Mouse (Mus musculus) hindbrain, embryonic 13.5 days (tissue): ENCODE results near the gene Atp2c2. TPM values are rescaled to one million over a fixed set of nuclear protein-coding genes. Genes with fewer than 3 reads are reported as not detected.

Experiments used
- ATAC-seq: fragments of 200-750 bp; cut with Nextera tagmentation; 2 replicates; pipeline ENCODE4 v1.8.0; 2017; ENCODE audit warnings: moderate TSS enrichment; ENCODE audit not compliant: low FRiP score
- H3K27ac ChIP-seq: fragments of 300-500 bp; sonication (generic); 2 replicates; pipeline ENCODE4 v1.5.1; 2015; ENCODE audit warnings: inconsistent platforms, mild to moderate bottlenecking, moderate library complexity
- H3K27me3 ChIP-seq: fragments of 300-500 bp; sonication (generic); 2 replicates; pipeline ENCODE4 v1.6.1; 2015; ENCODE audit warnings: mild to moderate bottlenecking, inconsistent platforms
- H3K36me3 ChIP-seq: fragments of 300-500 bp; sonication (generic); 2 replicates; pipeline ENCODE4 v1.6.1; 2015; ENCODE audit warnings: mild to moderate bottlenecking, inconsistent platforms
- H3K4me1 ChIP-seq: fragments of 300-500 bp; sonication (generic); replicated peaks from 2 replicates; pipeline ENCODE4 v1.6.1; 2015; ENCODE audit warnings: inconsistent platforms
- H3K4me2 ChIP-seq: fragments of 300-500 bp; sonication (generic); 2 replicates; pipeline ENCODE4 v1.6.1; 2015; ENCODE audit warnings: inconsistent platforms, mild to moderate bottlenecking, moderate library complexity
- H3K4me3 ChIP-seq: fragments of 300-500 bp; sonication (generic); 2 replicates; pipeline ENCODE4 v1.5.1; 2015; ENCODE audit warnings: mild to moderate bottlenecking, inconsistent platforms
- H3K9ac ChIP-seq: fragments of 300-500 bp; sonication (generic); 2 replicates; pipeline ENCODE4 v1.6.1; 2015; ENCODE audit warnings: mild to moderate bottlenecking, inconsistent platforms
- H3K9me3 ChIP-seq: fragments of 300-500 bp; sonication (generic); 2 replicates; pipeline ENCODE4 v1.6.1; 2016; ENCODE audit warnings: inconsistent platforms
- WGBS: fragments of 180-500 bp; shearing (Covaris S2); methylation state at CpG from one replicate; pipeline ENCODE4 v1.1.7; 2015; 5-methylcytosine and 5-hydroxymethylcytosine counted together
- polyA plus RNA-seq: library from polyadenylated mRNA; unstranded; fragments of >200 nt; fragmentation: Nextera tagmentation; extraction: Ambion mirVana; gene quantifications from 2 replicates; pipeline ENCODE4 v1.2.1, GENCODE M21; 2015

Atp2c2 gene
- polyA plus RNA-seq: 0.21 TPM in 1 of 2 replicates, not detected in the other

DNA sequence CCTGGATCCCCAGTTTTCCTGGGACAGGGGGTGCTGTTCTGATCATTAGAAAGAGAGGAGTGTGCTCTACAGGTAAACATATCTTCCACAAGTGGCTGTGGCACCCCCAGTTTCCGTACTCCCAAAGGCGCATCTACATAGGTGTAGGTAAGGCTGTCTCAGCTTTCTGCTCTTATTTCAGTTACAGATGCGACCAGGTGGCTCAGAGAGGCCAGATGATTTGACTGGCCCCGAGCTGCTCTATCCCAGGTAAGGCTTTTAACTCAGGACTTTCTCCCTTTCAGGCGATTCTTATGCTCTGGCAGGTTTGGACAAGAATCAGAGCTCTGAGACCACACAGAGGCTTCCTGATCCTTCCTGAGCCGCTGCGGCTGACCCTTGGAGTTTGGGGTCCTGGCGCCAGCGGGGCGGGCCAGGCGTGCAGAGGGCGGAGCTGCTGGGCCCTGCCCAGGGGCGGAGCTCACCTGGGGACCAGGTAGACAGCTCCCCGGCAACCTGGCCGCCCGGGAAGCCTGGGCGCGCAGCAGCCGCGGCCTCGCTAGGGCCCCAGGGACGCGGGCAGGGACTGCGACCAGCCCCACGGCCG lies at the start of gene Atp2c2:
TSS of gene Atp2c2 (plus strand) at position 461 of the 586 bp plus-strand sequence.
- no peak within 1 kb of the TSS for H3K4me3 ChIP-seq
- H3K9me3 ChIP-seq: no peaks in the 10 kb centered on the region
- ATAC-seq: no peak
- H3K4me2 ChIP-seq: no peak within 1 kb of the TSS
- H3K27ac ChIP-seq: no peak within 1 kb of the TSS
- 0 out of 2 replicates have a peak within 1 kb of the TSS, but pooled peaks have one; percentile 24 for H3K9ac ChIP-seq
- no peaks in the 10 kb centered on the region for H3K36me3 ChIP-seq
- peaks cover 9% of the 10 kb centered on the region for H3K4me1 ChIP-seq
- peaks cover 54% of the 10 kb centered on the region for H3K27me3 ChIP-seq
- WGBS: 4% methylated on average over 26 of the region's 26 CpGs

DNA sequence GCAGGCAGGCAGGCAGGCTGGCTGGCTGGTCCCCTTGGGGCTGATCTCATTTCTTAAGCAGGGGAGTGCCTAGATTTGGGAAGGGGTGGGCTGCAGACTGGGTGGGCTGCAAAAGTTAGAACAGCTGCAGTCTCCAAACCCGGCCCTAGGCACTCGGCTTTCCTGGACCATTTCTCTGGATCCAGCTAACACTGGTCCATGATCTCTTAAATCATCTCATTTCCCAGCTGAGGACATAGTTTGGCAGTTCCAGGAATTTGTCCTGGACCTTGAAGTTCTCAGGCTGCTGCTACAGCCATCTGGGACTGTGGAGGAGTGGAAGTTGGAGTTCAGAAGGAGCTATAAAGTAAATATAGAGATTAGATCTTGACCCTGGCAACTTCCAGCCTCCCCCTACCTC lies 48.5 kb upstream of the Atp2c2 start:
- no peak overlapping the region for H3K4me2 ChIP-seq
- H3K36me3 ChIP-seq: no peaks in the 10 kb centered on the region
- H3K27me3 ChIP-seq: peaks cover 6% of the 10 kb centered on the region; the same call in 1 of the 2 replicates
- no peak overlapping the region for H3K27ac ChIP-seq
- H3K9me3 ChIP-seq: no peaks in the 10 kb centered on the region
- H3K4me3 ChIP-seq: no peak overlapping the region
- H3K4me1 ChIP-seq: peaks cover 9% of the 10 kb centered on the region
- WGBS: 67% methylated on average over 2 of the region's 2 CpGs
- ATAC-seq: no peak
- H3K9ac ChIP-seq: no peak overlapping the region

DNA sequence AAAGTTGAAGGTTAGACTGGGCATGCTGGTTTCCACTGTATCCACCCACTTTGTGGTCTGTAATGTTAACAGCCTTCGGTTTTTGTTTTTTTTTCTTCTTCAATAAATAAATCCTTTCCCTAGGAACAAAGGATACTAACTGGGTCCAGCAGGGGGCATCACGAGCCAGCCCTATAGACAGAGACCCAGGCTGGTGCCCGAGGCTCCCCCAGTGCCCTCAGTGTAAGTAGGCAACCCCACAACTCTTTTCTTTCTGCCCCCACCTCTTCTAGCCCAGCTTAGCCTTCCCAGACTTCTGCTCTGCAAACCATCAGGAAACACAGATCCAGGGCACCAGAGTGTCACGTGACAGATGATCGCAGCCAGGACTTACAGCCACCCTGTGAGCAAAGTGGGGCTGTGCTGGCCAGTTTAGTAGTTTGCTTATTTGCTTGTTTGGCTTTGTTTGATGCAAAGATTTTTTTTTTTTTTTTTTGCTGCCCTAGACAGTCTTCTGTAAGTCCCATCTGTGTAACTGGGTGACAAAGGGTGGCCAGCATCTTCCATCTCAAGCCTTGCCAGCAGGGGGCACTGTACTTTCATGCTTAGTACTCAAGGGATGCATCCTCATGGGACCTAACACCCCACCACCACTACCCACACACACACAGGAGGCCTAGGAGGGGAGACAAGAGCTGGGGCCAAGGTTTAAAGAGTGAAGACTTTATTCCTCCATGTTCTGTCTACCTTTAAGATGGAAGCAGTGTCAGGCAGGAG lies 42.9 kb upstream of the Atp2c2 start:
- peaks cover 19% of the 10 kb centered on the region for H3K4me1 ChIP-seq
- no peak overlapping the region for H3K9ac ChIP-seq
- H3K36me3 ChIP-seq: no peaks in the 10 kb centered on the region
- WGBS: 66% methylated on average over 5 of the region's 5 CpGs
- no peak overlapping the region for H3K27ac ChIP-seq
- peaks cover 3% of the 10 kb centered on the region; the same call in 1 of the 2 replicates for H3K27me3 ChIP-seq
- H3K4me2 ChIP-seq: no peak overlapping the region
- ATAC-seq: no peak
- no peaks in the 10 kb centered on the region for H3K9me3 ChIP-seq
- no peak overlapping the region for H3K4me3 ChIP-seq

DNA sequence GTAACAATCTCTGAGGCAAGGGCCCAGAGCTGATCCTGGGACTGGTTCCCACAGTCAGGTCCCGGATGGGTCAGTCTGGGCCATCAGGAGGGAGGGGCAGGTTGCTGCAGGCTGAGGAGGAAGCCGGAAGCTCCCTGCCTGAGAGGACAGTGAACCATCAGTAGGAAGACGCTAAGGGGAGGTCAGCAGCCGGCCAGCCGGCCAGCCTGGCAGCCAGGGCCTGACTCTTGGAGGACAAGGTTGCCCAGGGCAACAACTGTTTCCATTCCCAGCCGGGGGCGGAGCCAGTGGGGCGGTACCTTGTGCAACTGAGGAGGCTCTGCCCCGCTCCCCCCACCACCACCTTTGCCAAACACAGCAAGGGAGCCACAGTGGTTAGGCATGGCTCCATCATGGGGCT lies 38.7 kb upstream of the Atp2c2 start:
- 0 out of 2 replicates have a peak, but pooled peaks cover 9% of the 10 kb centered on the region for H3K27me3 ChIP-seq
- H3K27ac ChIP-seq: 0 out of 2 replicates have a peak overlapping the region, but pooled peaks have one; percentile 30
- 5% methylated on average over 9 of the region's 9 CpGs for WGBS
- no peak overlapping the region for H3K4me3 ChIP-seq
- H3K9ac ChIP-seq: no peak overlapping the region
- ATAC-seq: 0 out of 2 replicates have a peak, but pooled peaks have one; percentile 59
- no peaks in the 10 kb centered on the region for H3K36me3 ChIP-seq
- peaks cover 13% of the 10 kb centered on the region for H3K4me1 ChIP-seq
- no peak overlapping the region for H3K4me2 ChIP-seq
- H3K9me3 ChIP-seq: no peaks in the 10 kb centered on the region

DNA sequence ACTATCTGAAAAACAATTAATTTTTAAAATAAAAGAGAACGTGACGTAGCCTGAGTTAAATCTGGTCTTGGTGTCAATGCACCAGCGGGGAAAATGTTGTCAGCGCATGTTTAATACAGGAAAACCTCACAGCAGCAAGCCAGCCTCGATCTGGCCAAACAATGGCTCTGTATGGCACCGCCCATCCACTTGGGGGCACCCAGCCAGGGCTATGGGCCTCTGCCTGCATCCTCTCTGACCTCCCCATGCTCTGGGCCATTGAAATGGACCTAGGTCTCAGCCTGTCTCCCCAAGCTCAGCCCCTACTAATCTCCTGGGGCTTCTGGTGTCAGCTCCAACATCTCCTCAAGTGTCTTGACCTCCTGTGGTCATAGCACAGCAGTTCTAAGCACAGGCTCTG lies 37.9 kb upstream of the Atp2c2 start:
- Histone ChIP-seq H3K4me2 (no peak overlapping the region), H3K27ac (no peak overlapping the region), H3K36me3 (no peaks in the 10 kb centered on the region), H3K9ac (no peak overlapping the region), H3K27me3 (peaks cover 12% of the 10 kb centered on the region; the same call in 1 of the 2 replicates), H3K4me1 (peaks cover 15% of the 10 kb centered on the region), H3K9me3 (no peaks in the 10 kb centered on the region), H3K4me3 (no peak overlapping the region)
- WGBS: 63% methylated on average over 6 of the region's 6 CpGs
- no peak for ATAC-seq

DNA sequence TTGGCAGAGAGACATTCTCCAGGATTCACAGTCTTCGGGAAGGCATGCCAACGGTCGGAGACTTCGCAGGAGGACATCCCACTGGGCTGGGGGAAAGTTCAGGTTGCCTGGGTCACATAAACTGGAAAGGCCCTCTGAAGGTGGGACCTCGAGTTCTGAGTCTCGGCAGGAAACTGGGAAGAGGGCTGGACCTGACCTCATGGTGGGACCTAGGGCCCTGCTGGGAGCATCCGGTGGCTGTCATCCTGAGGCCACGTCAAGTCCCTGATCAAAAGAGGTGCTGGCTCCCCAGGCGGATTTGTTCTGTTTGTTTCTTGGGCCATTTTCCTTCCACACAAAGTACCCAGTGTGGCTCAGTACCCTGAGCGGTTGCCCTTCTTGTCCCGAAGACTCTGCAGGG lies 36.4 kb upstream of the Atp2c2 start:
- Histone ChIP-seq H3K27me3 (peaks cover 12% of the 10 kb centered on the region; the same call in 1 of the 2 replicates), H3K27ac (no peak overlapping the region), H3K4me3 (no peak overlapping the region), H3K9me3 (no peaks in the 10 kb centered on the region), H3K4me1 (peaks cover 15% of the 10 kb centered on the region), H3K36me3 (no peaks in the 10 kb centered on the region), H3K4me2 (no peak overlapping the region), H3K9ac (no peak overlapping the region)
- no peak for ATAC-seq
- WGBS: 56% methylated on average over 11 of the region's 11 CpGs

DNA sequence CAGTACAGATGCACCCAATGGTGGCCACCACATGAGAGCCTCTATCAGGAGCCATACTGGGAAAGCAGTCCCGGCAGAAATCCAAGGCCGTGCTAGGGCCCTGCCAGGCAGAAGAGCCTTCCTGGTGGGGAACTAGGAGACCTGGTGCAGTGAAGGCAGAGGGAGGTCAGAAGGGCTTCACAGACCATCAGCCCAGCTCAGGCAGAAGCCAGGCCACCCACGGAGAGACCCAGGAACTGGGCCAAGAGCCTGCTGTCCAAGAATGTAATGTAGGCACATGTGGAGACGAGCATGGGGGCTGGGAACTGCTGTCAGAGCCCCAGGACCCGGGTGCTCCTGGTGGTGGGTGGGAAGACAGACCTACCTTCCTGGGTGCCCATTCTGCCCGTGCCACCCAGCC lies 34.5 kb upstream of the Atp2c2 start:
- Histone ChIP-seq H3K27me3 (peaks cover 12% of the 10 kb centered on the region; the same call in 1 of the 2 replicates), H3K4me1 (peaks cover 15% of the 10 kb centered on the region), H3K9me3 (no peaks in the 10 kb centered on the region), H3K4me3 (no peak overlapping the region), H3K27ac (no peak overlapping the region), H3K4me2 (no peak overlapping the region), H3K9ac (no peak overlapping the region), H3K36me3 (no peaks in the 10 kb centered on the region)
- no peak for ATAC-seq
- 75% methylated on average over 6 of the region's 6 CpGs for WGBS

DNA sequence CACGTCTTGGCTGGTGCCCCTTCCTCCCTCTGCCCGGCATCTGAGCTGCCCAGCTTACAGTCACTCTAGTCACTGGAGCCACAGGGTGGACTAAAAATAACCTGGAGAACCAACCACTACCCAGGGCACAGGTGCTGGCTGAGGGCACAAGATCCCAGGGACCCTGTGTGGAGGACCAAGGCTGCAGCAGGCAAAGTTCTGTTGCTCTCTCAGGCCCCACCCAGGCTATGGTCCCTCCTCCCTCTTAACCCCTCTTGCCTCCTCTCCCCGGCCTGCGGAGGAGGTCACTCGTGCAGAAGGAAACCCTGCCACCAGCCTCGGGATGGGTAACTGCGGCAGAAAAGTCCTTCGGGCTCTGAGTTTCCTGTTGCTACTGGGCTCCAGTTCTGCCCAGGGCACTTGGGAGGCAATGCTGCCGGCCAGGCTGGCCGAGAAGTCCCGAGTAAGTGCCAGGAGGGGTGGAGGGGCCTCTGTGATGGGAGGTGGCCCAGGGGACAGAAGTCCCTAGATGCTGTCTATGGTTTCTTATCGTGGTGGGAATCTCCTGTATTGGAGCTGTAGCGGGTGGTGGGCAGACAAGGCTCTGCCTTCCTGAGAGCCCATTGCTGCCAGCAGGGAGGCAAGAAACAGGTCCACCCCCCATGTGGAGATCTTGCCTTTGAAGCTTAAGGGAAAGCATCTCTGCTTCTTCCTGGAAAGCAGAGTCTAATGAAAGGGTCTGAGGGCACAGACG lies 33.4 kb upstream of the Atp2c2 start, which contains the start of gene Wfdc1:
TSS of gene Wfdc1 (plus strand) at position 147 of the 733 bp plus-strand sequence.
- 23% methylated on average over 14 of the region's 14 CpGs for WGBS
- Histone ChIP-seq H3K4me1 (peaks cover 6% of the 10 kb centered on the region), H3K4me2 (no peak within 1 kb of the TSS), H3K4me3 (no peak within 1 kb of the TSS), H3K9me3 (no peaks in the 10 kb centered on the region), H3K27ac (no peak within 1 kb of the TSS), H3K36me3 (no peaks in the 10 kb centered on the region), H3K27me3 (peaks cover 12% of the 10 kb centered on the region; the same call in 1 of the 2 replicates), H3K9ac (no peak within 1 kb of the TSS)
- no peak for ATAC-seq

DNA sequence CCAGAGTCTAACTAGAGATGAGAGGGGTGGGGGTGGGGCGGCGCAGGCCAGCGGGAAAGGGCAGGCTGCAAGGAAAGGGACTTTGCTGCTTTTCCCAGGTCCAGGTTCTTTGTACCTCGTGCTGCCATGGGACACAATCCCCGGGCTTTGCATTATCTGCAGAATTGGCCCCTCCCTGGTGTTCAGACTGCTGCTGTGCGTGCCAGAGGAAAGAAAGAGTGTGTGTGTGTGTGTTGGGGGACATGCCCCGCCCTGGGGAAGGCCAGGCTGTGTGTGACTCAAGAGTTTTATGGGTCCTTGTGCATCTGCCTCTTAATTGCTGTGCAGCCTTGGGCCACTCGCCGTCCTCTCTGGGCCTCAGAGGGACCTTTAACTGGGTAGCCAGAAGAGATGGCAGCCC lies 31.4 kb upstream of the Atp2c2 start:
- Histone ChIP-seq H3K4me2 (no peak overlapping the region), H3K36me3 (no peaks in the 10 kb centered on the region), H3K4me3 (no peak overlapping the region), H3K27me3 (peaks cover 12% of the 10 kb centered on the region; the same call in 1 of the 2 replicates), H3K9me3 (no peaks in the 10 kb centered on the region), H3K27ac (no peak overlapping the region), H3K4me1 (0 out of 2 replicates have a peak, but pooled peaks cover 5% of the 10 kb centered on the region), H3K9ac (no peak overlapping the region)
- ATAC-seq: no peak
- 68% methylated on average over 9 of the region's 9 CpGs for WGBS

DNA sequence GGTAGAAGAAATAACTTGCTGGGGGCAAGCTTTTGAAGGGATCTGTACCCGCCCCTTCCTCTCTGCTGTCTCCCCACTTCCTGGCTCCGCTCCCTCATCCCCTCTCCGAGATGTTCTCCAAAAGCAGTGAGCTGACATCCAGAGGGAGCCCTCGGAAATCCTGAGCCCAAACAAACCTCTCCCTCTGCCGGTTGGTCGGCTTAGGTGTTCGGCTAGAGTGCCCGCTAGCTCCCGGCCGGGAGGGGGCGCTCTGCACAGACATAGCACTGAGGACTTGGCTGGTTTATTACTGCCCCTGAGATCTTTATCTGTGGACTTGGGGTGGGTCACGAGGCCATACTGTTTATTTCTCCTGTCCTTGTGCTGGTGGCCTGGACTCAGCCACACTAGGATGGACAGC lies 30.5 kb upstream of the Atp2c2 start:
- H3K27me3 ChIP-seq: peaks cover 12% of the 10 kb centered on the region; the same call in 1 of the 2 replicates
- H3K4me1 ChIP-seq: 0 out of 2 replicates have a peak, but pooled peaks cover 5% of the 10 kb centered on the region
- H3K36me3 ChIP-seq: no peaks in the 10 kb centered on the region
- WGBS: 61% methylated on average over 12 of the region's 12 CpGs
- ATAC-seq: no peak
- no peak overlapping the region for H3K4me2 ChIP-seq
- H3K9me3 ChIP-seq: no peaks in the 10 kb centered on the region
- no peak overlapping the region for H3K4me3 ChIP-seq
- H3K9ac ChIP-seq: no peak overlapping the region
- H3K27ac ChIP-seq: no peak overlapping the region

DNA sequence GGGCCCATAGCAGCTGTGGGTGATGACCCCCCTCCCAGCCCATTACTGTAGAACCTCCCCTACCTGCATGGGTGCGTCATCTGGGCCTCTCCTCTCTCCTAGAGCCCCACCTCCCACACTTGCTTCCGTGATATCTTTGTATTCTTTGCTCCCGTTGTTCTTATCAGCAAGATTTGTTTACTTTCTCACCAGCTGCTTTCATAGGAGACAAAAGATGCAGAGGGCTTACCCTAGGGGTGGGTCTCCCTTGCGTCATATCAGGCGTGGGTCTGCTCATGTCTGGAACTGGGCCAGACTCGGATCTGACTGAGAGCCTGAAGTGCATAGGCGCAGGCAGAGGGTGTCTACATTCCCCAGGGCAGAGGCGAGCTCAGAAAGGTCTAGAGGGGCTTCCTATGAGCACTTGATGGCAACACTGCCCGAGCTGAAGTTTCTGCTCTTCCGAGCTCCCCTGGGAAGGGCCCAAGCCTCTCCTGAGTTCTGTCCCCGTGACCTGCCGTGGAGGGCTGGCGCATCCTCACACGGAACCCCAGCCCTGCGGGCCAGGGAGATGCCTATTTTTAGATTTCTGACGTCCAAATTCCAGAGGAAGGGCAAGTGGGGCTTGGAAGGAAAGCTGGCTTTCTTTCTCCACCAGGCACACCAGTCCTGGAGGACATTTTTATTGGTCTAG lies 29.3 kb upstream of the Atp2c2 start:
- no peak for ATAC-seq
- Histone ChIP-seq H3K36me3 (no peaks in the 10 kb centered on the region), H3K4me1 (0 out of 2 replicates have a peak, but pooled peaks cover 5% of the 10 kb centered on the region)

More for the DNA sequence above, 29.3 kb upstream of the Atp2c2 start:
- WGBS: 59% methylated on average over 16 of the region's 16 CpGs
- Histone ChIP-seq H3K27ac (no peak overlapping the region), H3K9ac (no peak overlapping the region), H3K4me3 (no peak overlapping the region), H3K4me2 (no peak overlapping the region), H3K27me3 (peaks cover 8% of the 10 kb centered on the region; the same call in 1 of the 2 replicates), H3K9me3 (no peaks in the 10 kb centered on the region)
